Mouse (Mus musculus): Measurements from ENCODE around the gene Neu3. TPM values are rescaled to one million over a fixed set of nuclear protein-coding genes. Genes with fewer than 3 reads are reported as not detected.
A peak's percentile ranks its signal among the peaks of the same experiment; 100 is the strongest.

Gene Neu3
- polyA plus RNA-seq, 1 experiment from 2014 or later, result 4.0 TPM

- Histone ChIP-seq H3K27ac (replicated peaks) (peak overlapping the region; percentile 37), H3K27me3 (ENCODE audit: control insufficient read depth, insufficient read depth, low read length) (no peaks in the 10 kb centered on the region), H3K9me3 (ENCODE audit: control insufficient read depth, low read length) (no peaks in the 10 kb centered on the region), H3K4me3 (ENCODE audit: low read depth, low read length) (no peak overlapping the region), H3K9ac (ENCODE audit: low read length) (no peak overlapping the region), H3K4me1 (replicated peaks; ENCODE audit: control insufficient read depth, insufficient read depth) (peaks cover 4% of the 10 kb centered on the region), H3K36me3 (ENCODE audit: control insufficient read depth, insufficient read depth, low read length) (peaks cover 18% of the 10 kb centered on the region), H3K4me2 (replicated peaks; ENCODE audit: low read depth) (no peak overlapping the region)
- DNase-seq (ENCODE audit: low spot score) (no peak), ATAC-seq (ENCODE audit: low FRiP score, low TSS enrichment) (0 out of 2 replicates have a peak, but pooled peaks have one; percentile 30)
- 44% methylated on average over 3 of the region's 3 CpGs for WGBS
- TF ChIP-seq EP300 (optimal IDR thresholded peaks at IDR 0.05) (no peak), CTCF (IDR thresholded peaks at IDR 0.05; ENCODE audit: low read depth) (peak; percentile 34)
Measured at GRCm38 (mm10) chr7:99838241-99838640, 10.0 kb upstream of the Neu3 start.

- WGBS, result 34% methylated on average over 6 of the region's 6 CpGs
- no peak overlapping the region for H3K9ac ChIP-seq (ENCODE audit: low read length)
- no peaks in the 10 kb centered on the region for H3K27me3 ChIP-seq (ENCODE audit: control insufficient read depth, insufficient read depth, low read length)
- DNase-seq (ENCODE audit: low spot score) (no peak), ATAC-seq (ENCODE audit: low FRiP score, low TSS enrichment) (peak; percentile 66)
- TF ChIP-seq CTCF (IDR thresholded peaks at IDR 0.05; ENCODE audit: low read depth) (no peak), EP300 (optimal IDR thresholded peaks at IDR 0.05) (no peak)
- no peak overlapping the region for H3K4me3 ChIP-seq (ENCODE audit: low read depth, low read length)
- H3K36me3 ChIP-seq (ENCODE audit: control insufficient read depth, insufficient read depth, low read length), result peaks cover 18% of the 10 kb centered on the region
- peak overlapping the region; percentile 37 for H3K27ac ChIP-seq (replicated peaks)
- peaks cover 4% of the 10 kb centered on the region for H3K4me1 ChIP-seq (replicated peaks; ENCODE audit: control insufficient read depth, insufficient read depth)
- no peaks in the 10 kb centered on the region for H3K9me3 ChIP-seq (ENCODE audit: control insufficient read depth, low read length)
- H3K4me2 ChIP-seq (replicated peaks; ENCODE audit: low read depth), result no peak overlapping the region
Measured at GRCm38 (mm10) chr7:99837358-99838071, 9.3 kb upstream of the Neu3 start.

- no peak for DNase-seq (ENCODE audit: low spot score)
Measured at GRCm38 (mm10) chr7:99836781-99837180, 8.6 kb upstream of the Neu3 start.

GRCm38 (mm10) chr7:99834314-99834853, 6.2 kb upstream of the Neu3 start:
- peaks cover 6% of the 10 kb centered on the region; the same call in 1 of the 2 replicates for H3K36me3 ChIP-seq (ENCODE audit: control insufficient read depth, insufficient read depth, low read length)
- no peak overlapping the region for H3K9ac ChIP-seq (ENCODE audit: low read length)
- TF ChIP-seq EP300 (optimal IDR thresholded peaks at IDR 0.05), result no peak
- TF ChIP-seq CTCF (IDR thresholded peaks at IDR 0.05; ENCODE audit: low read depth), result no peak
- H3K4me3 ChIP-seq (ENCODE audit: low read depth, low read length), result no peak overlapping the region
- H3K4me2 ChIP-seq (replicated peaks; ENCODE audit: low read depth), result no peak overlapping the region
- ATAC-seq (ENCODE audit: low FRiP score, low TSS enrichment) (no peak), DNase-seq (ENCODE audit: low spot score) (no peak)
- H3K27ac ChIP-seq (replicated peaks), result no peak overlapping the region
- peaks cover 4% of the 10 kb centered on the region for H3K4me1 ChIP-seq (replicated peaks; ENCODE audit: control insufficient read depth, insufficient read depth)
- no peaks in the 10 kb centered on the region for H3K9me3 ChIP-seq (ENCODE audit: control insufficient read depth, low read length)
- H3K27me3 ChIP-seq (ENCODE audit: control insufficient read depth, insufficient read depth, low read length), result no peaks in the 10 kb centered on the region
- WGBS, result 78% methylated on average over 5 of the region's 5 CpGs

More at GRCm38 (mm10) chr7:99836781-99837180, 8.6 kb upstream of the Neu3 start:
- H3K4me1 ChIP-seq (replicated peaks; ENCODE audit: control insufficient read depth, insufficient read depth), result peaks cover 4% of the 10 kb centered on the region
- whole genome bisulfite sequencing, result 33% methylated on average over 4 of the region's 4 CpGs
- H3K9me3 ChIP-seq (ENCODE audit: control insufficient read depth, low read length), result no peaks in the 10 kb centered on the region
- TF ChIP-seq CTCF (IDR thresholded peaks at IDR 0.05; ENCODE audit: low read depth), result no peak
- TF ChIP-seq EP300 (optimal IDR thresholded peaks at IDR 0.05), result no peak
- H3K4me2 ChIP-seq (replicated peaks; ENCODE audit: low read depth), result no peak overlapping the region
- H3K27me3 ChIP-seq (ENCODE audit: control insufficient read depth, insufficient read depth, low read length), result no peaks in the 10 kb centered on the region
- 0 out of 2 replicates have a peak, but pooled peaks have one; percentile 39 for ATAC-seq (ENCODE audit: low FRiP score, low TSS enrichment)
- 0 out of 2 replicates have a peak overlapping the region, but pooled peaks have one; percentile 13 for H3K27ac ChIP-seq (replicated peaks)
- no peak overlapping the region for H3K9ac ChIP-seq (ENCODE audit: low read length)
- no peak overlapping the region for H3K4me3 ChIP-seq (ENCODE audit: low read depth, low read length)
- peaks cover 15% of the 10 kb centered on the region for H3K36me3 ChIP-seq (ENCODE audit: control insufficient read depth, insufficient read depth, low read length)

- TF ChIP-seq CTCF (IDR thresholded peaks at IDR 0.05; ENCODE audit: low read depth) (no peak), EP300 (optimal IDR thresholded peaks at IDR 0.05) (no peak)
- Histone ChIP-seq H3K4me2 (replicated peaks; ENCODE audit: low read depth) (no peak overlapping the region), H3K36me3 (ENCODE audit: control insufficient read depth, insufficient read depth, low read length) (0 out of 2 replicates have a peak, but pooled peaks cover 3% of the 10 kb centered on the region), H3K4me1 (replicated peaks; ENCODE audit: control insufficient read depth, insufficient read depth) (peaks cover 4% of the 10 kb centered on the region), H3K4me3 (ENCODE audit: low read depth, low read length) (no peak overlapping the region), H3K9ac (ENCODE audit: low read length) (no peak overlapping the region), H3K27me3 (ENCODE audit: control insufficient read depth, insufficient read depth, low read length) (no peaks in the 10 kb centered on the region), H3K27ac (replicated peaks) (no peak overlapping the region), H3K9me3 (ENCODE audit: control insufficient read depth, low read length) (no peaks in the 10 kb centered on the region)
- ATAC-seq (ENCODE audit: low FRiP score, low TSS enrichment), result no peak
- 95% methylated on average over 2 of the region's 2 CpGs for WGBS
- DNase-seq (ENCODE audit: low spot score), result no peak
Measured at GRCm38 (mm10) chr7:99833846-99834222, 5.6 kb upstream of the Neu3 start.

All from stomach, postnatal 0 days (tissue).